Mouse (Mus musculus) kidney, adult 2 months (tissue): ENCODE results near the gene Sh2b3.

Experiments used
- CTCF ChIP-seq: fragments of 200-500 bp; conservative IDR thresholded peaks from 2 replicates; pipeline ENCODE4 v1.5.1; 2011; ENCODE audit warnings: low read depth, mild to moderate bottlenecking, control low read depth, low read length, moderate library complexity, mixed read lengths; ENCODE audit not compliant: insufficient read depth, insufficient read length
- POLR2A ChIP-seq: fragments of 200-500 bp; IDR thresholded peaks from one replicate; pipeline ENCODE4 v1.6.1; 2011; ENCODE audit warnings: low read depth, low read length, control low read depth

- TF ChIP-seq POLR2A (no peak), CTCF (peak; percentile 96)
Observed at GRCm38 (mm10) chr5:121872158-121872557, 34.7 kb upstream of the Sh2b3 start.
